Mouse (Mus musculus) small intestine, adult 2 months (tissue): ENCODE data around the gene Mast4. TPM values are rescaled to one million over a fixed set of nuclear protein-coding genes. Genes with fewer than 3 reads are reported as not detected.

Source experiments
- H3K27ac ChIP-seq: fragments of 200-500 bp; 2 replicates; pipeline ENCODE4 v1.5.1; 2012; ENCODE audit warnings: low read depth, low read length, control low read depth, inconsistent platforms; ENCODE audit not compliant: insufficient read depth
- H3K27me3 ChIP-seq: fragments of 200-500 bp; 2 replicates; pipeline ENCODE4 v1.6.1; 2012; ENCODE audit warnings: mild to moderate bottlenecking, moderate library complexity, low read length, inconsistent platforms; ENCODE audit not compliant: control insufficient read depth, insufficient read depth
- H3K36me3 ChIP-seq: fragments of 200-500 bp; 2 replicates; pipeline ENCODE4 v1.6.1; 2012; ENCODE audit warnings: mild to moderate bottlenecking, low read length, control low read depth, inconsistent platforms; ENCODE audit not compliant: control insufficient read depth, insufficient read depth
- H3K4me1 ChIP-seq: fragments of 200-500 bp; 2 replicates; pipeline ENCODE4 v1.6.1; 2012; ENCODE audit warnings: low read length, inconsistent platforms, mixed read lengths; ENCODE audit not compliant: control insufficient read depth, insufficient read depth, insufficient read length
- H3K4me3 ChIP-seq: fragments of 200-500 bp; 2 replicates; pipeline ENCODE4 v1.5.1; 2012; ENCODE audit warnings: low read depth, mild to moderate bottlenecking, control low read depth, inconsistent platforms, low read length, moderate library complexity
- CTCF ChIP-seq: fragments of 200-500 bp; IDR thresholded peaks from 2 replicates; pipeline ENCODE4 v1.5.1; 2012; ENCODE audit warnings: low read depth, mild to moderate bottlenecking, control low read depth, inconsistent platforms, low read length, moderate library complexity, mixed read lengths; ENCODE audit not compliant: insufficient replicate concordance, insufficient read length; ENCODE audit errors: extremely low read depth
- POLR2A ChIP-seq: fragments of 200-500 bp; IDR thresholded peaks from 2 replicates; pipeline ENCODE4 v1.6.1; 2012; ENCODE audit warnings: low read depth, mild to moderate bottlenecking, control low read depth, inconsistent platforms, low read length, moderate library complexity
- WGBS: fragments of 180-500 bp; shearing (Covaris S2); methylation state at CpG from one replicate; pipeline ENCODE4 v1.1.7; 2018; 5-methylcytosine and 5-hydroxymethylcytosine counted together
- polyA plus RNA-seq: library from polyadenylated mRNA; depleted of rRNA; stranded (reverse); fragments of >200 nt; gene quantifications from 2 replicates; pipeline ENCODE4 v1.2.3, GENCODE M21; 2012

The Mast4 gene
- polyA plus RNA-seq, 1 experiment = 5.3 TPM

DNA sequence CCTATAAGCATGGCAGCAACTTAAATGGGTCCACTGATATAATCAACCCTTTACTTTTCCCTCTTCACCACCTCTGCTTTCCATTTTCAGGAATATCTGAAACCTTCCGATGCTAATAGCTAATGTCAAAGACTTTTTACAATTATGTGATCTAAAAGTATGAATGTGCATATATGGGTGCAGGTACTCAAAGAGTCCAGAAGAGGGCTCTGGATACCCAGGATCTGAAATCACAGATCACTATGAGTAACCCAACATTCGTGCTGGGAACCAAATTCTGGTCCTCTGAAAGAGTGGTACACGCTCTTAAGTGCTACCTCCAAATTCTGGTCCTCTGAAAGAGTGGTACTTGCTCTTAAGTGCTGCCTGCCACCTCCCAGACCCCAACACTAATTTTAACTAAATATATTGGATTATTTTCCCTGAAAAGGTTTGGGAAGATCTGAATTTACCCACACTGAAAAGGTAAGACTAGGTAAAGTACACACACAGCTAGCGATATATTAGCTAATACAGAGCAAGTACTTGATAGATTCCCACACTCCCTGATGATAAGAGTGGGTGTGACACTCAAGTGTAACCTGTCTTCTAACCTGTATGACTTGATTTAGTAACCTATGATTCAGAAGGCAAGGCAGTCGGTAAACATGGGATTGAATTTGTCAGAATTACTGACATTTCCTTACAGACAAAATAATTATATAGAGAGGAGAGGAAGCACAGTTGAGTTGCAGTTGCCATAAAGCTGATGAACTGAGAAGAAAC is 424.5 kb downstream of the Mast4 start:
- 72% methylated on average over 5 of the region's 5 CpGs for WGBS
- TF ChIP-seq CTCF (no peak), POLR2A (no peak)

GRCm38 (mm10) chr13:102906661-102907009 is 427.7 kb downstream of the Mast4 start:
- Histone ChIP-seq H3K27me3 (no peaks in the 10 kb centered on the region), H3K36me3 (no peaks in the 10 kb centered on the region), H3K4me1 (peaks cover 4% of the 10 kb centered on the region; the same call in 1 of the 2 replicates), H3K27ac (peak overlapping the region; percentile 92), H3K4me3 (peak overlapping the region; percentile 83)
- WGBS = 4% methylated on average over 9 of the region's 9 CpGs
- TF ChIP-seq POLR2A (no peak), CTCF (no peak)

More for the DNA sequence above, 424.5 kb downstream of the Mast4 start:
- Histone ChIP-seq H3K27me3 (no peaks in the 10 kb centered on the region), H3K4me3 (no peak overlapping the region), H3K4me1 (no peaks in the 10 kb centered on the region; the same call in 1 of the 2 replicates), H3K36me3 (no peaks in the 10 kb centered on the region), H3K27ac (no peak overlapping the region)

GRCm38 (mm10) chr13:102906004-102906660 is 428.2 kb downstream of the Mast4 start:
- Histone ChIP-seq H3K36me3 (no peaks in the 10 kb centered on the region), H3K4me3 (peak overlapping the region; percentile 83), H3K27me3 (no peaks in the 10 kb centered on the region), H3K27ac (peak overlapping the region; percentile 92), H3K4me1 (peaks cover 4% of the 10 kb centered on the region; the same call in 1 of the 2 replicates)
- TF ChIP-seq CTCF (no peak), POLR2A (peak; percentile 44; the same call in 1 of the 2 replicates)
- under 1% methylated on average over 16 of the region's 16 CpGs for whole genome bisulfite sequencing

DNA sequence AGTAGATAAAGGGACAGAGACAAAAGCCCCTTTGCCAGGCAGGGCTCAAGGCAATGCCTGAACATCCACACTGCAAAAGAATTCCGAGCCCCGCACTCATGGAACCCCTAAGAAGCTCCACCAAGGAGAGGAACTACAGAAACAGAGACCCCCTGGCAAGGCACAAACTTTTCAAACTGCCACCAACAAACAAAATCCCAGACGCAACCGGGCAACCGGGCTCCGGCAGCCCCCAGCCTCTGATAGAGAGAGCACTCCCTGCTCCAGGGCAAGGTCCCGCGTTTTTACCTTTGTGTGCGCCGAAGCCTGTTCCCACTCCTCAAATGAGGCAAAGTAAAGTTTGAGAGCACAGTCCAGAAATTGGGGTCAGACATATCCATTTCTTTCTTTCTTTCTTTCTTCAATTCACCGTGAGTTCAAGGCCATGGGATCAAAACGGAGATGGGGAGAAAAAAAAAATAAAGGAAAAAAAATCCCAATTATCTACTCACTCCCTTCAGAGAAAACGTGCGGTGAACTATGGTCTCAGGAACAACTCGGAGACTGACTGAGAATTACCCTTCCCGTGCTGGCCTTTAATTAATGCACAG is 428.8 kb downstream of the Mast4 start:
- no peaks in the 10 kb centered on the region for H3K27me3 ChIP-seq
- WGBS = 1% methylated on average over 16 of the region's 16 CpGs

GRCm38 (mm10) chr13:102903689-102904088 is 430.6 kb downstream of the Mast4 start:
- Histone ChIP-seq H3K27ac (no peak overlapping the region; the same call in 1 of the 2 replicates), H3K36me3 (no peaks in the 10 kb centered on the region), H3K27me3 (no peaks in the 10 kb centered on the region), H3K4me3 (no peak overlapping the region), H3K4me1 (peaks cover 12% of the 10 kb centered on the region)
- TF ChIP-seq CTCF (no peak), POLR2A (no peak)
- 26% methylated on average over 4 of the region's 4 CpGs for WGBS

More for the DNA sequence above, 428.8 kb downstream of the Mast4 start:
- H3K36me3 ChIP-seq = no peaks in the 10 kb centered on the region
- peak overlapping the region; percentile 92 for H3K27ac ChIP-seq
- peaks cover 4% of the 10 kb centered on the region; the same call in 1 of the 2 replicates for H3K4me1 ChIP-seq
- no peak for TF ChIP-seq CTCF
- no peak for TF ChIP-seq POLR2A
- peak overlapping the region; percentile 83 for H3K4me3 ChIP-seq

GRCm38 (mm10) chr13:102902123-102902522 is 432.2 kb downstream of the Mast4 start:
- no peak for TF ChIP-seq CTCF
- no peak for TF ChIP-seq POLR2A
- no peaks in the 10 kb centered on the region for H3K27me3 ChIP-seq
- no peak overlapping the region for H3K27ac ChIP-seq
- no peaks in the 10 kb centered on the region for H3K36me3 ChIP-seq
- 90% methylated on average over 7 of the region's 7 CpGs for WGBS
- no peak overlapping the region for H3K4me3 ChIP-seq
- peaks cover 22% of the 10 kb centered on the region for H3K4me1 ChIP-seq

- Histone ChIP-seq H3K27ac (no peak overlapping the region), H3K36me3 (no peaks in the 10 kb centered on the region), H3K4me1 (peaks cover 28% of the 10 kb centered on the region), H3K27me3 (no peaks in the 10 kb centered on the region), H3K4me3 (no peak overlapping the region)
- TF ChIP-seq POLR2A = no peak
- TF ChIP-seq CTCF = no peak
- 85% methylated on average over 8 of the region's 8 CpGs for WGBS
Observed at GRCm38 (mm10) chr13:102900531-102900930, 433.8 kb downstream of the Mast4 start.
